Mouse (Mus musculus) monocyte, adult 2 months (primary cell): ENCODE results near the gene Gpr157.

Source experiments
- DNase-seq, 2 experiments: peaks; one replicate each; pipeline ENCODE4 v3.0.0; 2022; ENCODE audit warnings: low spot score in 2 of 2, low read depth in 1 of 2

The Gpr157 gene

GRCm38 (mm10) chr4:150140346-150140745 is 53.2 kb downstream of the Gpr157 start:
- no peak for DNase-seq

- no peak for DNase-seq
Observed at GRCm38 (mm10) chr4:150144242-150144641, 57.1 kb downstream of the Gpr157 start.

- no peak for DNase-seq
Observed at GRCm38 (mm10) chr4:150146286-150146685, 59.1 kb downstream of the Gpr157 start.

GRCm38 (mm10) chr4:150151045-150151444 is 63.9 kb downstream of the Gpr157 start:
- no peak for DNase-seq

GRCm38 (mm10) chr4:150152483-150152882 is 65.3 kb downstream of the Gpr157 start:
- no peak for DNase-seq

GRCm38 (mm10) chr4:150155301-150155700 is 68.1 kb downstream of the Gpr157 start:
- no peak for DNase-seq
